Mouse (Mus musculus): ENCODE data around the gene Slc16a9. TPM values are rescaled to one million over a fixed set of nuclear protein-coding genes. Genes with fewer than 3 reads are reported as not detected.

The Slc16a9 gene
- polyA plus RNA-seq, 1 experiment from 2014 or later = 0.25 TPM

GRCm38 (mm10) chr10:70318630-70319029, 73.7 kb downstream of the Slc16a9 start:
- H3K36me3 ChIP-seq = no peaks in the 10 kb centered on the region
- H3K4me3 ChIP-seq = no peak overlapping the region
- H3K4me1 ChIP-seq = no peaks in the 10 kb centered on the region
- peak; percentile 41 for DNase-seq (ENCODE audit: low spot score)
- no peaks in the 10 kb centered on the region for H3K9me3 ChIP-seq (replicated peaks)
- WGBS = 12% methylated on average over 3 of the region's 3 CpGs
- no peak overlapping the region for H3K27ac ChIP-seq (replicated peaks)
- H3K27me3 ChIP-seq (ENCODE audit: low read depth, poor library complexity, severe bottlenecking) = no peaks in the 10 kb centered on the region

- Histone ChIP-seq H3K27ac (replicated peaks) (no peak overlapping the region), H3K4me3 (no peak overlapping the region), H3K9me3 (replicated peaks) (no peaks in the 10 kb centered on the region), H3K27me3 (ENCODE audit: low read depth, poor library complexity, severe bottlenecking) (no peaks in the 10 kb centered on the region), H3K4me1 (0 out of 2 replicates have a peak, but pooled peaks cover 4% of the 10 kb centered on the region), H3K36me3 (no peaks in the 10 kb centered on the region)
- DNase-seq (ENCODE audit: low spot score) = no peak
- 26% methylated on average over 2 of the region's 2 CpGs for WGBS
Measured at GRCm38 (mm10) chr10:70325518-70325917, 80.6 kb downstream of the Slc16a9 start.

GRCm38 (mm10) chr10:70327331-70327730, 82.4 kb downstream of the Slc16a9 start:
- Histone ChIP-seq H3K36me3 (no peaks in the 10 kb centered on the region), H3K9me3 (replicated peaks) (no peaks in the 10 kb centered on the region), H3K4me1 (0 out of 2 replicates have a peak, but pooled peaks cover 4% of the 10 kb centered on the region), H3K27ac (replicated peaks) (no peak overlapping the region), H3K4me3 (no peak overlapping the region), H3K27me3 (ENCODE audit: low read depth, poor library complexity, severe bottlenecking) (no peaks in the 10 kb centered on the region)
- WGBS = 89% methylated on average over 6 of the region's 6 CpGs
- DNase-seq (ENCODE audit: low spot score) = no peak

- 85% methylated on average over 9 of the region's 9 CpGs for WGBS
- Histone ChIP-seq H3K4me3 (no peak overlapping the region), H3K4me1 (0 out of 2 replicates have a peak, but pooled peaks cover 4% of the 10 kb centered on the region), H3K9me3 (replicated peaks) (no peaks in the 10 kb centered on the region), H3K27ac (replicated peaks) (no peak overlapping the region), H3K27me3 (ENCODE audit: low read depth, poor library complexity, severe bottlenecking) (no peaks in the 10 kb centered on the region), H3K36me3 (no peaks in the 10 kb centered on the region)
- no peak for DNase-seq (ENCODE audit: low spot score)
Measured at GRCm38 (mm10) chr10:70328139-70328538, 83.2 kb downstream of the Slc16a9 start.

Other genes starting within 250 kb of the Slc16a9 start
- 19.8 and 21.3 TPM in 2 replicates for gene Ccdc6, start 148.0 kb upstream of the Slc16a9 start, polyA plus RNA-seq (2016; fragmentation: Nextera tagmentation; extraction: Ambion mirVana)
- 0.50 and 0.53 TPM in 2 replicates for gene Mrln, start 40.4 kb upstream of the Slc16a9 start, polyA plus RNA-seq (2016; fragmentation: Nextera tagmentation; extraction: Ambion mirVana)
- gene Fam13c, start 195.4 kb downstream of the Slc16a9 start, polyA plus RNA-seq (2016; fragmentation: Nextera tagmentation; extraction: Ambion mirVana) = 13.3 and 16.5 TPM in 2 replicates